Mouse (Mus musculus) ES-E14 (cell line): ENCODE results near the gene Acox1. TPM values are rescaled to one million over a fixed set of nuclear protein-coding genes. Genes with fewer than 3 reads are reported as not detected.

Source experiments
- DNase-seq: peaks from one replicate; pipeline ENCODE4 v3.0.0-alpha.2; 2013; ENCODE audit warnings: low read depth, low spot score
- H3K27ac ChIP-seq: 2 replicates; pipeline ENCODE4 v1.5.1; 2012; ENCODE audit warnings: low read depth, mild to moderate bottlenecking, low read length, moderate library complexity, mixed read lengths; ENCODE audit not compliant: poor library complexity, insufficient read depth, severe bottlenecking
- H3K36me3 ChIP-seq: 2 replicates; pipeline ENCODE4 v1.6.1; 2012; ENCODE audit warnings: mild to moderate bottlenecking, low read length, moderate library complexity, mixed read lengths; ENCODE audit not compliant: control insufficient read depth, poor library complexity, insufficient read depth, severe bottlenecking
- H3K4me1 ChIP-seq, 2 experiments: fragments of 150-350 bp in 1 of 2; sonication (generic) in 1 of 2; 2 replicates each; pipeline ENCODE4 v1.6.1; 2012; ENCODE audit warnings: low read length in 2 of 2, mild to moderate bottlenecking in 1 of 2, mixed read lengths in 1 of 2; ENCODE audit not compliant: control insufficient read depth in 2 of 2, insufficient read depth in 2 of 2, poor library complexity in 1 of 2
- H3K4me3 ChIP-seq, 2 experiments: fragments of 150-350 bp in 1 of 2; sonication (generic) in 1 of 2; 2 replicates each; pipeline ENCODE4 v1.5.1; 2012; ENCODE audit warnings: low read length in 2 of 2, low read depth in 1 of 2, mild to moderate bottlenecking in 1 of 2, mixed read lengths in 1 of 2; ENCODE audit not compliant: insufficient read depth in 1 of 2, poor library complexity in 1 of 2, severe bottlenecking in 1 of 2
- H3K9ac ChIP-seq: 2 replicates; pipeline ENCODE4 v1.6.1; 2012; ENCODE audit warnings: low read depth, mild to moderate bottlenecking, low read length, mixed read lengths; ENCODE audit not compliant: poor library complexity, insufficient read depth, severe bottlenecking
- H3K9me3 ChIP-seq: fragments of 150-350 bp; sonication (generic); 2 replicates; pipeline ENCODE4 v1.6.1; 2012; ENCODE audit warnings: low read depth, mild to moderate bottlenecking, low read length; ENCODE audit not compliant: control insufficient read depth, insufficient read depth
- CHD2 ChIP-seq: IDR thresholded peaks from 2 replicates; pipeline ENCODE4 v1.6.1; 2014; ENCODE audit warnings: mild to moderate bottlenecking, low read depth, low read length, inconsistent platforms
- HCFC1 ChIP-seq: IDR thresholded peaks from 2 replicates; pipeline ENCODE4 v1.6.1; 2012; ENCODE audit warnings: low read length, inconsistent platforms, borderline replicate concordance; ENCODE audit not compliant: insufficient read depth
- MAFK ChIP-seq: IDR thresholded peaks from 2 replicates; pipeline ENCODE4 v1.6.1; 2014; ENCODE audit warnings: mild to moderate bottlenecking, low read depth, low read length, inconsistent platforms; ENCODE audit not compliant: insufficient read depth
- ZC3H11A ChIP-seq: IDR thresholded peaks from 2 replicates; pipeline ENCODE4 v1.6.1; 2012; ENCODE audit warnings: low read depth, mild to moderate bottlenecking, inconsistent platforms, low read length, borderline replicate concordance
- ZNF384 ChIP-seq: IDR thresholded peaks from 2 replicates; pipeline ENCODE4 v1.6.1; 2012; ENCODE audit warnings: low read depth, low read length, inconsistent platforms
- in situ Hi-C, 2 experiments: fragments of 600-800 bp; cut with MboI; formaldehyde crosslinking; loops; one replicate each; pipeline ENCODE4 v1.15.1; 2025; ENCODE audit warnings: low sequenced_read_pairs in 2 of 2, inconsistent platforms in 1 of 2; ENCODE audit not compliant: unreplicated experiment in 2 of 2
- total RNA-seq: library from RNA; depleted of rRNA; stranded (reverse); fragments of 300-350 nt; gene quantifications from 2 replicates; pipeline ENCODE4 v1.2.3, GENCODE M21; 2012

The Acox1 gene
- total RNA-seq, 1 experiment: 16.5 TPM

GRCm38 (mm10) chr11:116174775-116175448, 23.9 kb downstream of the Acox1 start:
- in situ Hi-C loops: no loop called here
- peaks cover 0 to 3% of the 10 kb centered on the region in 2 experiments; a peak in 1 of 4 replicates for H3K4me1 ChIP-seq
- no peak for TF ChIP-seq MAFK
- TF ChIP-seq HCFC1: no peak
- no peak for TF ChIP-seq ZC3H11A
- no peak for TF ChIP-seq ZNF384
- no peak for TF ChIP-seq CHD2
- H3K9ac ChIP-seq: no peak overlapping the region
- no peak overlapping the region for H3K4me3 ChIP-seq
- no peaks in the 10 kb centered on the region for H3K9me3 ChIP-seq
- H3K27ac ChIP-seq: no peak overlapping the region
- H3K36me3 ChIP-seq: peaks cover 13% of the 10 kb centered on the region
- no peak for DNase-seq

- H3K4me3 ChIP-seq: no peak overlapping the region
- no peak for TF ChIP-seq MAFK
- TF ChIP-seq ZNF384: no peak
- no peak for TF ChIP-seq ZC3H11A
- TF ChIP-seq CHD2: no peak
- no peak for TF ChIP-seq HCFC1
- in situ Hi-C loops: no loop called here
- peaks cover 9% of the 10 kb centered on the region; the same call in 1 of the 2 replicates for H3K36me3 ChIP-seq
- no peak for DNase-seq
- H3K4me1 ChIP-seq: no peaks in the 10 kb centered on the region; a peak in 2 of 4 replicates
- H3K27ac ChIP-seq: no peak overlapping the region
- H3K9ac ChIP-seq: no peak overlapping the region
- no peaks in the 10 kb centered on the region for H3K9me3 ChIP-seq
Observed at GRCm38 (mm10) chr11:116171959-116172358, 26.9 kb downstream of the Acox1 start.

- Histone ChIP-seq H3K36me3 (peaks cover 9% of the 10 kb centered on the region; the same call in 1 of the 2 replicates), H3K4me3 (no peak overlapping the region), H3K9me3 (no peaks in the 10 kb centered on the region), H3K4me1 (no peaks in the 10 kb centered on the region; a peak in 2 of 4 replicates), H3K9ac (no peak overlapping the region), H3K27ac (no peak overlapping the region)
- DNase-seq: no peak
- in situ Hi-C loops: no loop called here
- no peak for TF ChIP-seq ZC3H11A
- TF ChIP-seq ZNF384: no peak
- TF ChIP-seq HCFC1: no peak
- TF ChIP-seq MAFK: no peak
- no peak for TF ChIP-seq CHD2
Observed at GRCm38 (mm10) chr11:116170003-116170800, 28.6 kb downstream of the Acox1 start.

- H3K4me3 ChIP-seq: no peak overlapping the region
- H3K9me3 ChIP-seq: no peaks in the 10 kb centered on the region
- in situ Hi-C loops: no loop called here
- no peak for TF ChIP-seq HCFC1
- no peak for TF ChIP-seq ZNF384
- TF ChIP-seq ZC3H11A: no peak
- TF ChIP-seq MAFK: no peak
- no peak for TF ChIP-seq CHD2
- no peak overlapping the region for H3K27ac ChIP-seq
- DNase-seq: no peak
- H3K4me1 ChIP-seq: no peaks in the 10 kb centered on the region; a peak in 1 of 4 replicates
- peaks cover 6% of the 10 kb centered on the region; the same call in 1 of the 2 replicates for H3K36me3 ChIP-seq
- H3K9ac ChIP-seq: no peak overlapping the region
Observed at GRCm38 (mm10) chr11:116169214-116169613, 29.6 kb downstream of the Acox1 start.
